Mouse (Mus musculus): ENCODE measurements around the gene Inhbc. TPM values are rescaled to one million over a fixed set of nuclear protein-coding genes. Genes with fewer than 3 reads are reported as not detected.
A peak's percentile ranks its signal among the peaks of the same experiment; 100 is the strongest.

Gene Inhbc
- polyA plus RNA-seq, 1 experiment from 2014 or later = not detected

DNA sequence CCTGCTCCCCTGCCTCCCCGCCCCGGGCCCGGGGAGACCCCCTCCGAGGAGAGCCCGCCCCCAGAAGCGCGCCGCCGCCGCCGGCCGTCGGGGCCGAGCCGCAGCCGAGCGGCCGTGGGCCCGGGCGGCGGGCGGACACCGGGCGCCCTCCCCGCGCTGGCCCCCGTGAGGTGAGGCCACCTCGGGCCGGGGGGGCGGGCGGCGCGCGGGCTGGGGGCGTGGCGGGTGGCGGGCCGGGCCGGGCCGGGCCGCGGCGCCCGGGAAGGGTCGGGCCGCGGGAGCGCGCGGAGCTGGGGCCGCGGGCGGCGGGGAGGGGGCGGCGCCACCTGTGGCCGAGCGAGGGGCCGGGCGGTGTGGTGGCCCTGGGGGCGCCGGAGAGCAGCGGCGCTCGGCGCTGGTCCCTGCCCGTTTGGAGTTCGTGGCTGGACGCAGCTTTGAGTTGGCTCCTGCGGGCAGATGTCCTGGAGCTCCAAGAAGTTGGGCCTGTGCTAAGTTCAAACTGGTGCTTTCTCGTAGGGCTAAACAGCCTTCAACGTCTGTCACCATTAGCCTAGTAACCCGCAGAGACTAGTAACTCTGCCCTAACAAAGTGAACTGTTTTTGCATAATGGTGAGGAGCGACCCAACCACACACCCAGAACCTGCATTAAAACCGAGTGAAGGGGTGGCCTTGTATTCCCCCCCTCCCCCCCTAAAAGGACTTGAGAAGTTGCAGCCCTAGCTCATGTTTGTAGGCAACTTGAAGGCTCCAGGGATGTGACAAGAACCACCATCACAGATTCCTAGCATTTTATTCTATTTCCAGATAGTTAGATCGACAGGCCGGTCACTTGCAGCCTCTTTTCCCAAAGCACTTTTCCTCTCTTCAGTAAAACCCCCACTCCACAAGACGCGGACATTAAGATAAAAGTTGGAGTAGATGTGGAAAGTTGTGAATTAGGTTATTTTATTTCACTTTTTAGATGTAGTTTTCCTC, 10.8 kb upstream of the Inhbc start:
- DNase-seq (ENCODE audit: low spot score) = peak; percentile 78
- Histone ChIP-seq H3K27ac (ENCODE audit: low read depth, low read length) (peak overlapping the region; percentile 97), H3K4me2 (ENCODE audit: low read depth) (peak overlapping the region; percentile 68), H3K4me3 (ENCODE audit: low read depth, low read length) (peak overlapping the region; percentile 78), H3K4me1 (ENCODE audit: control insufficient read depth, insufficient read depth, low read length) (peaks cover 5% of the 10 kb centered on the region; the same call in 1 of the 2 replicates), H3K27me3 (ENCODE audit: control insufficient read depth, insufficient read depth, low read length) (no peaks in the 10 kb centered on the region), H3K9me3 (ENCODE audit: control insufficient read depth, low read length) (no peaks in the 10 kb centered on the region), H3K9ac (ENCODE audit: low read length) (peak overlapping the region; percentile 85), H3K36me3 (ENCODE audit: control insufficient read depth, insufficient read depth, low read length) (no peaks in the 10 kb centered on the region)
- peak; percentile 70 for ATAC-seq (ENCODE audit: insufficient read depth, low FRiP score, low TSS enrichment)
- 2% methylated on average over 28 of the region's 79 CpGs for WGBS

DNA sequence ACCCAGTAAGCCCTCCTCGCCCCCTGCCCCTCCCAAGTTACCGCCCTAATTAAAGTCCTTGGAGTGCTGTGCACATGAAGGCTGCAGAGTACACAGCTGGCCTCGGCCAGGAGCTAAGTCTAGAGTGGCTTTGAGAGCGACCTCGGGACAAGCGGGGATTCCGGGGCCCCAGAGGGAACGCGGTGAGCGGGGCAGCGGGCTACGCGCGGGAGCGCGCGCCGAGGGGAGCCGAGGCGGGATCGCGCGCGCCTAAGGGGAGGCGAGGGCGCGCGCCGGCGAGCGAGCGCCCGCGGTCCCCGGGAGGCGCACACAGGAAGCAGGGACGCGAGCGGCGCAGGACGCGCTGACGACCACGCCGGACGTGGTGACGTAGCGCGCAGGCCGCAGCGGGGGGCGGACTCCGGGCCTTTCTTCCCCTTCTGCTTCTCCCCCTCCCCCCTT, 10.0 kb upstream of the Inhbc start, which contains the start of gene R3hdm2:
TSS of gene R3hdm2 (plus strand) at position 77 of the 441 bp plus-strand sequence.
- H3K9ac ChIP-seq (ENCODE audit: low read length) = peak within 1 kb of the TSS; percentile 85
- WGBS = under 1% methylated on average over 45 of the region's 53 CpGs
- no peaks in the 10 kb centered on the region for H3K9me3 ChIP-seq (ENCODE audit: control insufficient read depth, low read length)
- H3K4me3 ChIP-seq (ENCODE audit: low read depth, low read length) = peak within 1 kb of the TSS; percentile 78
- ATAC-seq (ENCODE audit: insufficient read depth, low FRiP score, low TSS enrichment) (peak; percentile 92), DNase-seq (ENCODE audit: low spot score) (peak; percentile 97)
- H3K4me1 ChIP-seq (ENCODE audit: control insufficient read depth, insufficient read depth, low read length) = peaks cover 5% of the 10 kb centered on the region; the same call in 1 of the 2 replicates
- peak within 1 kb of the TSS; percentile 97 for H3K27ac ChIP-seq (ENCODE audit: low read depth, low read length)
- peak within 1 kb of the TSS; percentile 68 for H3K4me2 ChIP-seq (ENCODE audit: low read depth)
- no peaks in the 10 kb centered on the region for H3K27me3 ChIP-seq (ENCODE audit: control insufficient read depth, insufficient read depth, low read length)
- no peaks in the 10 kb centered on the region for H3K36me3 ChIP-seq (ENCODE audit: control insufficient read depth, insufficient read depth, low read length)

DNA sequence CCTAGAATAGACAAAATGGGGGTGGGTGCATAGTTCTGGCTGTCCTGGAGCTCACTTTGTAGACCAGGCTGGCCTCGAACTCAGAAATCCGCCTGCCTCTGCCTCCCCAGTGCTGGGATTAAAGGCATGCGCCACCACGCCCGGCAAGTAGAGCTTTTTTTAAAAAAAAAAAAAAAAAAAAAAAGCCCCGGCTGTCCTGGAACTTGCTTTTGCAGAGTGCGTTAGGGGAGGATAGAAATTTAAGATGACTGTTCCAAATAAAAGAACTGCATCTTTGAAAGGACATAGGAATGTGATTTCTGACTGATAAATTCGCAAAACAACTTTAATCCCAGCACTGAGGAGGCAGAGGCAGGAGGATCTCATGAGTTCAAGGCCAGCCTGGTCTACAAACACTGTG, 9.4 kb upstream of the Inhbc start:
- WGBS = 90% methylated on average over 8 of the region's 8 CpGs

GRCm38 (mm10) chr10:127377700-127378099, 7.5 kb upstream of the Inhbc start:
- H3K9ac ChIP-seq (ENCODE audit: low read length) = no peak overlapping the region
- H3K4me1 ChIP-seq (ENCODE audit: control insufficient read depth, insufficient read depth, low read length) = peaks cover 5% of the 10 kb centered on the region; the same call in 1 of the 2 replicates
- DNase-seq (ENCODE audit: low spot score) (no peak), ATAC-seq (ENCODE audit: insufficient read depth, low FRiP score, low TSS enrichment) (no peak)
- WGBS = 79% methylated on average over 3 of the region's 3 CpGs
- no peaks in the 10 kb centered on the region for H3K36me3 ChIP-seq (ENCODE audit: control insufficient read depth, insufficient read depth, low read length)
- no peak overlapping the region for H3K4me3 ChIP-seq (ENCODE audit: low read depth, low read length)
- no peaks in the 10 kb centered on the region for H3K27me3 ChIP-seq (ENCODE audit: control insufficient read depth, insufficient read depth, low read length)
- no peak overlapping the region for H3K27ac ChIP-seq (ENCODE audit: low read depth, low read length)
- H3K4me2 ChIP-seq (ENCODE audit: low read depth) = no peak overlapping the region
- no peaks in the 10 kb centered on the region for H3K9me3 ChIP-seq (ENCODE audit: control insufficient read depth, low read length)

More for the DNA sequence above, 9.4 kb upstream of the Inhbc start:
- Histone ChIP-seq H3K36me3 (ENCODE audit: control insufficient read depth, insufficient read depth, low read length) (no peaks in the 10 kb centered on the region), H3K27ac (ENCODE audit: low read depth, low read length) (no peak overlapping the region), H3K27me3 (ENCODE audit: control insufficient read depth, insufficient read depth, low read length) (no peaks in the 10 kb centered on the region), H3K4me3 (ENCODE audit: low read depth, low read length) (peak overlapping the region; percentile 78), H3K9ac (ENCODE audit: low read length) (peak overlapping the region; percentile 85), H3K4me2 (ENCODE audit: low read depth) (peak overlapping the region; percentile 68), H3K9me3 (ENCODE audit: control insufficient read depth, low read length) (no peaks in the 10 kb centered on the region), H3K4me1 (ENCODE audit: control insufficient read depth, insufficient read depth, low read length) (peaks cover 5% of the 10 kb centered on the region; the same call in 1 of the 2 replicates)
- DNase-seq (ENCODE audit: low spot score) (no peak), ATAC-seq (ENCODE audit: insufficient read depth, low FRiP score, low TSS enrichment) (no peak)

DNA sequence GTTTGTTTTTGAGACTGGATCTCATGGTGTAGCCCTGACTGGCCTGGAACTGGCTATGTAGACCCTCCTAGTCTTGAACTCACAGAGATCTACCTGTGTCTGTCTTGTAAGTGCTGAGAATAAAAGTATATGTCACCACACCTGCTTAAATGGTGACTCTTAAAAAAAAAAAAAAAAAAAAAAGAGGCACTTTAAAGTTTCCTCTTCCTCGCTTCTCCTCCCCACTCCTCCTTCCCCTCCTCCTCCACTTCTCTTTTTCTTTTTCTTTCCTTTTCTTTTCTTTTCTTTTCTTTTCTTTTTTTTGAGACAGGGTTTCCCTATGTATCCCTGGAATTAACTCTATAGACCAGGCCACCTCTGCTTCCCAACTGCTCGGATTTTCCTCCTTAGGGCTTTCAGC, 792 bp upstream of the Inhbc start:
- no peaks in the 10 kb centered on the region for H3K9me3 ChIP-seq (ENCODE audit: control insufficient read depth, low read length)
- no peak overlapping the region for H3K9ac ChIP-seq (ENCODE audit: low read length)
- 73% methylated on average over 2 of the region's 2 CpGs for WGBS
- no peak for ATAC-seq (ENCODE audit: insufficient read depth, low FRiP score, low TSS enrichment)
- H3K36me3 ChIP-seq (ENCODE audit: control insufficient read depth, insufficient read depth, low read length) = no peaks in the 10 kb centered on the region
- no peak overlapping the region for H3K4me3 ChIP-seq (ENCODE audit: low read depth, low read length)
- no peaks in the 10 kb centered on the region for H3K27me3 ChIP-seq (ENCODE audit: control insufficient read depth, insufficient read depth, low read length)
- H3K27ac ChIP-seq (ENCODE audit: low read depth, low read length) = no peak overlapping the region
- H3K4me2 ChIP-seq (ENCODE audit: low read depth) = no peak overlapping the region
- H3K4me1 ChIP-seq (ENCODE audit: control insufficient read depth, insufficient read depth, low read length) = no peaks in the 10 kb centered on the region
- no peak for DNase-seq (ENCODE audit: low spot score)

DNA sequence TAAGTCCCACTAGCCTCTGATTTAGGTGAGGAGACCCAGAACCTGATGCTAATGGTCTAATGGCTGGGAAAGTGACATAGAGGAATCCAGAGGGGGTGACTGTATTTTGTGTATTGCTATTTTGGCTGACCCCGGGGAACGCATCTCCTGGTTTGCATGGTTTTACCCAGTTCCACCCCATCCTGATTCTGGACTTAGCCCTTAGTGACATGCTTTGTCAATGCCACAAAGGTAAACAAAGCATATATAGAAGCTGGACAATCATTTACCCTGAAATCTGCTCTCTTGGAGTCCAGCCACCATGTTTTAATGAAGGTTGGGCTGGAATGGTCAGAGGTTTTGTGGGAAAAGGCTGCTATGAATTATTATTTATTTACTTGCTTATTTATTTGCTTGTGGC, 2.0 kb downstream of the Inhbc start:
- 76% methylated on average over 2 of the region's 2 CpGs for WGBS
- Histone ChIP-seq H3K9ac (ENCODE audit: low read length) (no peak overlapping the region), H3K36me3 (ENCODE audit: control insufficient read depth, insufficient read depth, low read length) (no peaks in the 10 kb centered on the region), H3K27me3 (ENCODE audit: control insufficient read depth, insufficient read depth, low read length) (no peaks in the 10 kb centered on the region), H3K4me1 (ENCODE audit: control insufficient read depth, insufficient read depth, low read length) (no peaks in the 10 kb centered on the region), H3K27ac (ENCODE audit: low read depth, low read length) (no peak overlapping the region), H3K9me3 (ENCODE audit: control insufficient read depth, low read length) (no peaks in the 10 kb centered on the region), H3K4me2 (ENCODE audit: low read depth) (no peak overlapping the region), H3K4me3 (ENCODE audit: low read depth, low read length) (no peak overlapping the region)
- DNase-seq (ENCODE audit: low spot score) = no peak
- no peak for ATAC-seq (ENCODE audit: insufficient read depth, low FRiP score, low TSS enrichment)

DNA sequence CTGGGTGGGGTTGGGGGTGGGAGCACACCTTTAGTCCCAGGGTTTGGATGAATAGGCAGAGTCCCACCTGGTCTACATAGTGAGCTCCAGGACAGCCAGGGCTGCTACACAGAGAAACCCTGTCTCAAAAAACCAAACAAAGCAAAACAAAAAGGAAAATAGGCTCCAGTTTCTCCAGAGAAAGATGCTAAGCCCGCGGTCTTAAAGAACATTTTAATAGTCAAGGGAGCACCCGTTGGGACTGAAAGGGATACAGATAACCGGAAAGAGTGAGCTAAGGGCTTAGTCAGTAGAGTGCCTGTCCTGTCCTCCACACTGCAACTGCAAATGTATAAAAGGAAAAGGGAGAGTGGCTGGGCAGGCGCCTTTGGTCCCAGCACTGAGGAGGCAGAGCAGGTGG, 3.1 kb downstream of the Inhbc start:
- DNase-seq (ENCODE audit: low spot score) = no peak
- Histone ChIP-seq H3K4me1 (ENCODE audit: control insufficient read depth, insufficient read depth, low read length) (no peaks in the 10 kb centered on the region), H3K4me3 (ENCODE audit: low read depth, low read length) (no peak overlapping the region), H3K27ac (ENCODE audit: low read depth, low read length) (no peak overlapping the region), H3K27me3 (ENCODE audit: control insufficient read depth, insufficient read depth, low read length) (no peaks in the 10 kb centered on the region), H3K36me3 (ENCODE audit: control insufficient read depth, insufficient read depth, low read length) (no peaks in the 10 kb centered on the region), H3K9me3 (ENCODE audit: control insufficient read depth, low read length) (no peaks in the 10 kb centered on the region), H3K4me2 (ENCODE audit: low read depth) (no peak overlapping the region), H3K9ac (ENCODE audit: low read length) (no peak overlapping the region)
- no peak for ATAC-seq (ENCODE audit: insufficient read depth, low FRiP score, low TSS enrichment)
- WGBS = 82% methylated on average over 5 of the region's 5 CpGs

GRCm38 (mm10) chr10:127360714-127361113, 9.5 kb downstream of the Inhbc start:
- H3K9me3 ChIP-seq (ENCODE audit: control insufficient read depth, low read length) = no peaks in the 10 kb centered on the region
- H3K36me3 ChIP-seq (ENCODE audit: control insufficient read depth, insufficient read depth, low read length) = no peaks in the 10 kb centered on the region
- H3K4me2 ChIP-seq (ENCODE audit: low read depth) = no peak overlapping the region
- no peak for ATAC-seq (ENCODE audit: insufficient read depth, low FRiP score, low TSS enrichment)
- no peak overlapping the region for H3K4me3 ChIP-seq (ENCODE audit: low read depth, low read length)
- H3K4me1 ChIP-seq (ENCODE audit: control insufficient read depth, insufficient read depth, low read length) = no peaks in the 10 kb centered on the region
- H3K27me3 ChIP-seq (ENCODE audit: control insufficient read depth, insufficient read depth, low read length) = no peaks in the 10 kb centered on the region
- no peak for DNase-seq (ENCODE audit: low spot score)
- H3K27ac ChIP-seq (ENCODE audit: low read depth, low read length) = no peak overlapping the region
- WGBS = 83% methylated on average over 3 of the region's 3 CpGs
- H3K9ac ChIP-seq (ENCODE audit: low read length) = no peak overlapping the region

DNA sequence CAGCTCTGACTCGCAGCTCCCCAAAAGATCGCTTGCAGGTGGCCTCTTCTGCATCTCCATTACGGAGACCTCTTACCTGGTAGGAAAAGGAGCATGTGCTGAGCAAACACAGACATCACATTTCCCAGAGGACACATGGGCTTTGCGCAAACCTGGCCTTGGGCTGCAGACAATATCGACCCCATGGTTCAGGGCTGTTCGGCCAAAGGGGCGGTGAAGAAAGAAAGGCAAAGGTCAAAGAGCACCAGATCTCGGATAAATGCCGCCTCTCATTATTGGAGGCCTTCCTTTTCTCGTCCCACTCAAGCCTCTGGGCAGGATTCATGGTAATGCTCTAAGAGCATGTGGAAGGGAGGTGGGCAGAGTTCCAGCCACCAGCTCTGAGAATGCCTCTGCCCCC, 14.9 kb downstream of the Inhbc start:
- Histone ChIP-seq H3K4me3 (ENCODE audit: low read depth, low read length) (no peak overlapping the region), H3K4me1 (ENCODE audit: control insufficient read depth, insufficient read depth, low read length) (no peaks in the 10 kb centered on the region), H3K27ac (ENCODE audit: low read depth, low read length) (no peak overlapping the region), H3K4me2 (ENCODE audit: low read depth) (no peak overlapping the region), H3K9ac (ENCODE audit: low read length) (no peak overlapping the region), H3K27me3 (ENCODE audit: control insufficient read depth, insufficient read depth, low read length) (no peaks in the 10 kb centered on the region), H3K9me3 (ENCODE audit: control insufficient read depth, low read length) (no peaks in the 10 kb centered on the region), H3K36me3 (ENCODE audit: control insufficient read depth, insufficient read depth, low read length) (no peaks in the 10 kb centered on the region)
- WGBS = 62% methylated on average over 10 of the region's 10 CpGs
- DNase-seq (ENCODE audit: low spot score) (no peak), ATAC-seq (ENCODE audit: insufficient read depth, low FRiP score, low TSS enrichment) (no peak)

All from neural tube, embryonic 11.5 days (tissue).